Comparison of ENCODE assay signal across 9 mouse cellular contexts in genomic region chr1:189026885-189027284, GRCm38 (mm10). TPM values are rescaled to one million over a fixed set of nuclear protein-coding genes. Genes with fewer than 3 reads are reported as not detected.
A peak's percentile ranks its signal among the peaks of the same experiment; 100 is the strongest.
DNase-seq lines count a peak whose midpoint lies in the region; ATAC-seq and TF ChIP-seq lines count a peak whose summit lies in the region.
"Had no signal": no experiment of that assay in that cellular context is flagged by ENCODE, and none has a peak within 500 bp of the region (broad histone marks: within the 10 kb centered on the region; RNA-seq: fewer than 3 reads in every experiment).

No protein-coding gene starts in this region.

- no peaks in the 10 kb centered on the region for H3K4me1 ChIP-seq in heart, adult 2 months (ENCODE audit: control insufficient read depth, insufficient read depth, low read length)
- no peaks in the 10 kb centered on the region for H3K4me1 ChIP-seq in heart, embryonic 11.5 days (ENCODE audit: control insufficient read depth, insufficient read depth, low read length)
- H3K4me1 ChIP-seq in midbrain, embryonic 14.5 days (ENCODE audit: control insufficient read depth, insufficient read depth, low read length), result no peaks in the 10 kb centered on the region
- H3K4me1 ChIP-seq in midbrain, embryonic 15.5 days, result no peaks in the 10 kb centered on the region
- H3K4me1 ChIP-seq in lung, embryonic 16.5 days (replicated peaks; ENCODE audit: control insufficient read depth, insufficient read depth, low read length), result peaks cover 5% of the 10 kb centered on the region; the same call in 1 of the 2 replicates
- H3K4me1 ChIP-seq: liver, embryonic 13.5 days had no signal

- no peak for TF ChIP-seq POLR2A in heart, adult 2 months (IDR thresholded peaks at IDR 0.05; ENCODE audit: insufficient read depth, low read depth, low read length)

- no peak overlapping the region for H3K4me3 ChIP-seq in heart, adult 2 months
- no peak overlapping the region for H3K4me3 ChIP-seq in heart, embryonic 11.5 days (ENCODE audit: low read depth, low read length)
- no peak overlapping the region for H3K4me3 ChIP-seq in midbrain, embryonic 14.5 days (replicated peaks; ENCODE audit: low read depth, low read length)
- no peak overlapping the region for H3K4me3 ChIP-seq in midbrain, embryonic 15.5 days
- no peak overlapping the region for H3K4me3 ChIP-seq in lung, embryonic 16.5 days (ENCODE audit: low read length)
- H3K4me3 ChIP-seq: liver, embryonic 13.5 days had no signal

- H3K27me3 ChIP-seq in heart, adult 2 months (ENCODE audit: control insufficient read depth, insufficient read depth, low read length), result no peaks in the 10 kb centered on the region
- no peaks in the 10 kb centered on the region for H3K27me3 ChIP-seq in heart, embryonic 11.5 days (ENCODE audit: control insufficient read depth, insufficient read depth, low read length)
- H3K27me3 ChIP-seq in midbrain, embryonic 14.5 days (ENCODE audit: control insufficient read depth, insufficient read depth, low read length), result no peaks in the 10 kb centered on the region
- no peaks in the 10 kb centered on the region for H3K27me3 ChIP-seq in midbrain, embryonic 15.5 days (replicated peaks)
- H3K27me3 ChIP-seq in lung, embryonic 16.5 days (ENCODE audit: control insufficient read depth, insufficient read depth, low read depth, low read length), result no peaks in the 10 kb centered on the region
- H3K27me3 ChIP-seq: liver, embryonic 13.5 days had no signal

- H3K9ac ChIP-seq in heart, adult 2 months (ENCODE audit: low read depth, low read length), result no peak overlapping the region
- H3K9ac ChIP-seq in heart, embryonic 11.5 days (ENCODE audit: low read depth, low read length), result no peak overlapping the region
- no peak overlapping the region for H3K9ac ChIP-seq in midbrain, embryonic 14.5 days (replicated peaks; ENCODE audit: low read length)
- H3K9ac ChIP-seq in midbrain, embryonic 15.5 days, result no peak overlapping the region
- H3K9ac ChIP-seq in lung, embryonic 16.5 days (ENCODE audit: low read length), result no peak overlapping the region
- H3K9ac ChIP-seq: liver, embryonic 13.5 days had no signal

- peak; percentile 58 for TF ChIP-seq CTCF in heart, adult 2 months (IDR thresholded peaks at IDR 0.05)

- WGBS in heart, adult 2 months, result 46% methylated on average over 8 of the region's 8 CpGs
- 57% methylated on average over 8 of the region's 8 CpGs for WGBS in heart, embryonic 11.5 days (ENCODE audit: insufficient replicate concordance)
- WGBS in midbrain, embryonic 14.5 days, result 69% methylated on average over 8 of the region's 8 CpGs
- whole genome bisulfite sequencing in midbrain, embryonic 15.5 days, result 61% methylated on average over 8 of the region's 8 CpGs
- WGBS in lung, embryonic 16.5 days, result 37% methylated on average over 8 of the region's 8 CpGs

- H3K36me3 ChIP-seq in heart, adult 2 months (ENCODE audit: control insufficient read depth, insufficient read depth, low read length), result no peaks in the 10 kb centered on the region
- H3K36me3 ChIP-seq in heart, embryonic 11.5 days (ENCODE audit: control insufficient read depth, insufficient read depth, low read length), result no peaks in the 10 kb centered on the region
- H3K36me3 ChIP-seq in midbrain, embryonic 14.5 days (ENCODE audit: control insufficient read depth, insufficient read depth, low read length), result no peaks in the 10 kb centered on the region
- no peaks in the 10 kb centered on the region for H3K36me3 ChIP-seq in midbrain, embryonic 15.5 days (replicated peaks)
- no peaks in the 10 kb centered on the region for H3K36me3 ChIP-seq in lung, embryonic 16.5 days (ENCODE audit: control insufficient read depth, insufficient read depth, low read length)
- H3K36me3 ChIP-seq: liver, embryonic 13.5 days had no signal

- H3K79me2 ChIP-seq in heart, adult 2 months (replicated peaks; ENCODE audit: control insufficient read depth, insufficient read depth, low read length), result no peaks in the 10 kb centered on the region

- H3K27ac ChIP-seq in heart, adult 2 months, result no peak overlapping the region
- no peak overlapping the region for H3K27ac ChIP-seq in heart, embryonic 11.5 days (ENCODE audit: low read depth, low read length)
- no peak overlapping the region for H3K27ac ChIP-seq in midbrain, embryonic 14.5 days (replicated peaks; ENCODE audit: low read depth, low read length)
- H3K27ac ChIP-seq in midbrain, embryonic 15.5 days, result no peak overlapping the region
- H3K27ac ChIP-seq in lung, embryonic 16.5 days (ENCODE audit: low read length), result no peak overlapping the region
- H3K27ac ChIP-seq: liver, embryonic 13.5 days had no signal

- DNase-seq in heart, adult 2 months, result no peak
- peak; percentile 82 for DNase-seq in midbrain, embryonic 14.5 days
- peak; percentile 43 to 68 for DNase-seq in cerebellum, postnatal 25 days
- no peak for DNase-seq in yolk sac, embryonic 10.5 days (ENCODE audit: low spot score)
- DNase-seq: liver, embryonic 13.5 days had no signal

- intact Hi-C loops in heart, adult 2 months (cut with DNase I), result loop anchor here (2.0 to 10.0 kb wide), 4 partner anchors 205 to 948 kb away; no protein-coding TSS in a partner anchor

- no peak for TF ChIP-seq EP300 in heart, adult 2 months (IDR thresholded peaks at IDR 0.05; ENCODE audit: insufficient read depth, low read depth, low read length)

- ATAC-seq in heart, embryonic 11.5 days (replicated peaks; ENCODE audit: insufficient number of reproducible peaks, low FRiP score, low TSS enrichment), result no peak
- no peak for ATAC-seq in midbrain, embryonic 14.5 days (ENCODE audit: low FRiP score, low TSS enrichment)
- ATAC-seq in midbrain, embryonic 15.5 days (replicated peaks), result no peak
- peak; percentile 72 for ATAC-seq in lung, embryonic 16.5 days (ENCODE audit: low read depth)
- no peak for ATAC-seq in monocyte, adult 5-6 weeks (replicated peaks; ENCODE audit: insufficient number of reproducible peaks, low FRiP score, low TSS enrichment, poor library complexity, severe bottlenecking)

- H3K9me3 ChIP-seq in heart, embryonic 11.5 days (replicated peaks; ENCODE audit: control insufficient read depth, low read length), result no peaks in the 10 kb centered on the region
- H3K9me3 ChIP-seq in midbrain, embryonic 14.5 days (ENCODE audit: control insufficient read depth, low read length), result no peaks in the 10 kb centered on the region
- H3K9me3 ChIP-seq in midbrain, embryonic 15.5 days, result no peaks in the 10 kb centered on the region
- H3K9me3 ChIP-seq in lung, embryonic 16.5 days (ENCODE audit: control insufficient read depth, low read length), result no peaks in the 10 kb centered on the region
- H3K9me3 ChIP-seq: liver, embryonic 13.5 days had no signal

- H3K4me2 ChIP-seq in heart, embryonic 11.5 days, result no peak overlapping the region
- H3K4me2 ChIP-seq in midbrain, embryonic 14.5 days (ENCODE audit: low read length), result no peak overlapping the region
- H3K4me2 ChIP-seq in midbrain, embryonic 15.5 days, result no peak overlapping the region
- no peak overlapping the region for H3K4me2 ChIP-seq in lung, embryonic 16.5 days (ENCODE audit: low read depth, low read length)
- H3K4me2 ChIP-seq: liver, embryonic 13.5 days had no signal

RNA-seq across cellular contexts. Expression of gene Kctd3, which starts 19.2 kb away (rescaled TPM):
- 10 to 100 TPM; 13.6 to 14.9 TPM for total RNA-seq in heart, adult 2 months (2021)
- polyA plus RNA-seq in heart, adult 2 months (2012; rRNA removed), result 13.2 and 16.7 TPM in 2 replicates
- 22.6 and 26.5 TPM in 2 replicates for polyA plus RNA-seq in heart, embryonic 11.5 days (2014; fragmentation: Nextera tagmentation; extraction: Ambion mirVana)
- polyA plus RNA-seq in midbrain, embryonic 14.5 days (2014; fragmentation: Nextera tagmentation; extraction: Ambion mirVana), result 43.1 and 53.9 TPM in 2 replicates
- 51.5 and 54.5 TPM in 2 replicates for polyA plus RNA-seq in midbrain, embryonic 15.5 days (2015; fragmentation: Nextera tagmentation; extraction: Ambion mirVana)
- polyA plus RNA-seq in lung, embryonic 16.5 days (2015; fragmentation: Nextera tagmentation; extraction: Ambion mirVana), result 24.5 and 26.3 TPM in 2 replicates
- 13.3 to 32.7 TPM (median 13.9 TPM) in 3 replicates for total RNA-seq in monocyte, adult 5-6 weeks (2017)

Comparison
In these comparisons a context has a peak if more than half of its experiments do, and no peak if none do; other contexts are left out.
1. DNase-seq: peak in midbrain, embryonic 14.5 days (single experiment) and cerebellum, postnatal 25 days (2 of 2); none in heart, adult 2 months (0 of 2) and yolk sac, embryonic 10.5 days (single experiment).